Mouse (Mus musculus) heart, embryonic 15.5 days (tissue): ENCODE measurements at regions not wholly inside any gene's neighbourhood (a gene's known extent, or its start where the extent isn't known, plus 50 kb on each side); places are given as distances from the start of the nearest gene placed in this dataset.

Source experiments
- ATAC-seq: fragments of 200-750 bp; cut with Nextera tagmentation; replicated peaks from 2 replicates; pipeline ENCODE4 v1.8.0; 2017; ENCODE audit warnings: low read depth, moderate TSS enrichment; ENCODE audit not compliant: insufficient number of reproducible peaks, insufficient read depth, low FRiP score
- H3K27ac ChIP-seq: fragments of 300-500 bp; sonication (generic); 2 replicates; pipeline ENCODE4 v1.5.1; 2015; ENCODE audit warnings: mild to moderate bottlenecking, inconsistent platforms
- H3K27me3 ChIP-seq: fragments of 300-500 bp; sonication (generic); 2 replicates; pipeline ENCODE4 v1.6.1; 2015; ENCODE audit warnings: inconsistent platforms
- H3K36me3 ChIP-seq: fragments of 300-500 bp; sonication (generic); 2 replicates; pipeline ENCODE4 v1.6.1; 2015; ENCODE audit warnings: mild to moderate bottlenecking, inconsistent platforms
- H3K4me1 ChIP-seq: fragments of 300-500 bp; sonication (generic); replicated peaks from 2 replicates; pipeline ENCODE4 v1.6.1; 2015; ENCODE audit warnings: inconsistent platforms
- H3K4me2 ChIP-seq: fragments of 300-500 bp; sonication (generic); 2 replicates; pipeline ENCODE4 v1.6.1; 2015; ENCODE audit warnings: inconsistent platforms, mild to moderate bottlenecking, moderate library complexity
- H3K4me3 ChIP-seq: fragments of 300-500 bp; sonication (generic); 2 replicates; pipeline ENCODE4 v1.5.1; 2015; ENCODE audit warnings: mild to moderate bottlenecking, inconsistent platforms
- H3K9ac ChIP-seq: fragments of 300-500 bp; sonication (generic); 2 replicates; pipeline ENCODE4 v1.6.1; 2015; ENCODE audit warnings: mild to moderate bottlenecking, inconsistent platforms
- H3K9me3 ChIP-seq: fragments of 300-500 bp; sonication (generic); replicated peaks from 2 replicates; pipeline ENCODE4 v1.6.1; 2016; ENCODE audit warnings: inconsistent platforms
- WGBS: fragments of 180-500 bp; shearing (Covaris S2); methylation state at CpG from one replicate; pipeline ENCODE4 v1.1.7; 2015; ENCODE audit warnings: mixed read lengths; 5-methylcytosine and 5-hydroxymethylcytosine counted together

DNA sequence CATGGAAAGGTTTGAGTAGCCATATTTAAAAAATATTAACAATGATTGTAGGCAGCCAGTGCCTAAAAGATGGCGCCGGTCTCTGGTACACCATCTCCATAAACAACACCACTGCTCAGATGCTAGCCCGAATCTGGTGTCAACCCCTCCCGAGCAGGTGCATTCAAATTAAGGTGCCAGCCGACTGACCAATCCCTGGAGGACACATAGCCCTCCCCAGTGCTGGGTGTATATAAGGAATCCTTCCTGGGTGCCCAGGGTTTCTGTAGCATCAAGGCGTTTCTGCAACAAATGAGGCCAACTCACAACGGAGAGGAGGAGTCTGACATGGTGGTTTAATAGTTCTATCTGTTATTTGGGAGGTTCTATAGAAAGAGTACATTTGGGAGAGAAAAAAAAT is 1219.6 kb downstream of the Gsdmc2 start:
- Histone ChIP-seq H3K9ac (no peak overlapping the region), H3K27ac (no peak overlapping the region)

DNA sequence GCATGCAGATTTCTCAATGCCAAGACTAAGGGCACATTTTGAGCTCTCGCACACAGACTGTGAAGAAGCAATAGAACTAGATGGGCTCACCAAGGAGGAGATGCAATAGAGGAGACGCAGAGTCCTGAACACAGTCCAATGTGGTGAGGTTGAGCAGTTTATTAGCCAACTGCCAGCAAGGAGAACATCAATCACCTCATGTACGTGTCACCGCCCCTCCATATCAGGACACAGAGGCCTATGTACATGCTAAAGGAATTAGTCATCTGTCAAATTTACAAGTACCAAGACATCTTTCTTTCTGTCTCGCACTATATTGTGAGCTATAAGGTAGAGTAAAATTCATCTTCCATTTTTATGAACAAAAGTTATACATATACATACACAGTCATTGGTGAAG is 1228.9 kb downstream of the Gsdmc2 start:
- WGBS = 84% methylated on average over 5 of the region's 5 CpGs
- no peaks in the 10 kb centered on the region for H3K36me3 ChIP-seq
- no peak overlapping the region for H3K4me3 ChIP-seq
- H3K4me1 ChIP-seq = no peaks in the 10 kb centered on the region
- no peaks in the 10 kb centered on the region for H3K27me3 ChIP-seq
- no peak for ATAC-seq
- H3K9me3 ChIP-seq = no peaks in the 10 kb centered on the region
- H3K27ac ChIP-seq = no peak overlapping the region
- no peak overlapping the region for H3K4me2 ChIP-seq
- H3K9ac ChIP-seq = no peak overlapping the region

More for the DNA sequence above, 1219.6 kb downstream of the Gsdmc2 start:
- no peak for ATAC-seq
- H3K4me2 ChIP-seq = no peak overlapping the region
- H3K36me3 ChIP-seq = no peaks in the 10 kb centered on the region
- H3K4me3 ChIP-seq = no peak overlapping the region
- WGBS = 83% methylated on average over 7 of the region's 7 CpGs
- H3K4me1 ChIP-seq = no peaks in the 10 kb centered on the region
- no peaks in the 10 kb centered on the region for H3K9me3 ChIP-seq
- H3K27me3 ChIP-seq = no peaks in the 10 kb centered on the region

DNA sequence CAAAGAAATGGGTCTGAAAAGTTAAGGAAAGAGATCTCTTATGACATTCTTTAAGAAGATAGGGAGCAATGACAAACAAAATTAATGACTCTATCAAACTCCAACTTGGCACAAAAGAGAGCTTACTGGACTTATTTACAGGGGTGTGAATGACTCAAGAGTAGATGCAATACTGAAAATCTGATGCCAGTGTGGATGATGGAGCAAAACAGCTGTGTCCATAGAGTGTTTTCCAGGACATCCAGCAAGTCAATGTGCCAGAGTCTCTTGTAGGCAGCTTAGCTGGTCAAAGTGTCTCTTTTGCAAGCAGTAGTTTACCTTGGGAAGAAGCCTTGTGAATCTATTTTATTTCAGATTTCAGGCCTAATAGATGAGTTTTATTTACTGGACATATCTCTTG is 1248.2 kb downstream of the Gsdmc2 start:
- Histone ChIP-seq H3K4me2 (no peak overlapping the region), H3K27me3 (no peaks in the 10 kb centered on the region), H3K9me3 (no peaks in the 10 kb centered on the region), H3K36me3 (no peaks in the 10 kb centered on the region), H3K27ac (no peak overlapping the region), H3K4me1 (0 out of 2 replicates have a peak, but pooled peaks cover 2% of the 10 kb centered on the region), H3K4me3 (no peak overlapping the region), H3K9ac (no peak overlapping the region)
- no peak for ATAC-seq

DNA sequence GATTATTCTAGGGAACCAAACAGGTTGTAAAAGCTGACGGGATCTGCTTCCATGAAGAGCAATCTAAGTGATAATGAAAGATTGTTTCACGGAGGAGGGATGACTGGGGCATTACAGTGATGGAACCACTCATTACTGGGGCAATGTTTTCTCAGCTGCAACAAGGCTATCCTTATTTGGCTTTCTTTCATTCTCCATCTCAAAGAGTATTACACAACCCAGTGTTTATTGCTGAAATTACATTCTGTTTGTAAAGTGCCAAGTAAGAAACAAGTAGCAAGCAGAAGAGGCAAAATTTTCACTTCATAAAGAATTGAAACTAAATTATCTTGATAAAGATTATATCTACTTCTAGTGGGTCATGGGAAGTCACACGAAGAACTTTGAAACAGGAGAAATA is 1256.4 kb downstream of the Gsdmc2 start:
- Histone ChIP-seq H3K4me3 (no peak overlapping the region), H3K4me2 (no peak overlapping the region), H3K4me1 (0 out of 2 replicates have a peak, but pooled peaks cover 2% of the 10 kb centered on the region), H3K9ac (no peak overlapping the region), H3K27me3 (no peaks in the 10 kb centered on the region), H3K27ac (no peak overlapping the region), H3K36me3 (no peaks in the 10 kb centered on the region), H3K9me3 (no peaks in the 10 kb centered on the region)
- ATAC-seq = no peak
- 67% methylated on average over 3 of the region's 3 CpGs for WGBS

DNA sequence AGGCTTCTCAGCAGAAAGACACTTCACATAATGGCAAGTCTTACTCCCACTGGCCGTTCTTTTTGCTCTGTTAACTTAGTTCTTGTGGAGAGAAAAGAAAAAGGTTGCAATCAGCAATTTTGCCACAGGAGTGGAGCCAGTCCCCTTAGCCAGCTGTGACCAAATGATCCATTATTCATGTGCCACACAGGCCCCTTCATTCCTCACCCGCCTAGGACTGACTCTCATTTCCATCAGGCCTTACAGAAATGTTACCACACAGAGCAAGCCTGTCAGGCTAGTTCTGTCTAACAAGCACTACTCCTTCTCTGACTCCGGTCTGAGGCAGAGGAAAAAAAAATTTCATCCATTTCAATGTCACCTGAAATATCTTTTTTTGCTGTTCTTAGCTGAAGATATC is 1266.2 kb downstream of the Gsdmc2 start:
- no peak overlapping the region for H3K27ac ChIP-seq
- H3K27me3 ChIP-seq = no peaks in the 10 kb centered on the region
- no peak for ATAC-seq
- H3K4me3 ChIP-seq = no peak overlapping the region
- no peaks in the 10 kb centered on the region for H3K4me1 ChIP-seq
- no peak overlapping the region for H3K9ac ChIP-seq
- no peaks in the 10 kb centered on the region for H3K36me3 ChIP-seq
- no peak overlapping the region for H3K4me2 ChIP-seq
- no peaks in the 10 kb centered on the region for H3K9me3 ChIP-seq
- WGBS = 74% methylated on average over 3 of the region's 3 CpGs

DNA sequence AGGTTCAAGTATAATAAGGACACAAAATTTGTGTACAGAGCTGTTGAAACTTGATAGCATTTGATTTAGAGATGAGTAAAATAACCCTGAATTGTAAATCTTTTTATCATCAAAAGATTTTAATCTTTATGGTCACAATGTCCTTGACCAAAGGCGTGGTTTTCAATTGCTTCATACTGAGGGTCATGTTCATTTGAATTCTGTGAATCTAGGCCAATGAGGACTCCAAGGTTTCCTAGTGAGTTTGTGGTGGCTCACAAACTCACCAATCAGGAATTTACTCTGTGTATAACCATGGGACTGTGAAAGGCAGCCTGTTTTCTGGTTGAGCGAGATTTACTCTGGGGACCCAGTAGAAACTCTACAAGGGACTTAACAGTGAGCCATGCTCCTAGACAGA is 1269.2 kb downstream of the Gsdmc2 start:
- ATAC-seq = no peak
- Histone ChIP-seq H3K36me3 (no peaks in the 10 kb centered on the region), H3K27ac (no peak overlapping the region), H3K27me3 (0 out of 2 replicates have a peak, but pooled peaks cover under 1% of the 10 kb centered on the region), H3K4me1 (peaks cover 4% of the 10 kb centered on the region; the same call in 1 of the 2 replicates), H3K9ac (no peak overlapping the region), H3K9me3 (no peaks in the 10 kb centered on the region), H3K4me2 (no peak overlapping the region), H3K4me3 (no peak overlapping the region)
- 83% methylated on average over 2 of the region's 2 CpGs for WGBS

DNA sequence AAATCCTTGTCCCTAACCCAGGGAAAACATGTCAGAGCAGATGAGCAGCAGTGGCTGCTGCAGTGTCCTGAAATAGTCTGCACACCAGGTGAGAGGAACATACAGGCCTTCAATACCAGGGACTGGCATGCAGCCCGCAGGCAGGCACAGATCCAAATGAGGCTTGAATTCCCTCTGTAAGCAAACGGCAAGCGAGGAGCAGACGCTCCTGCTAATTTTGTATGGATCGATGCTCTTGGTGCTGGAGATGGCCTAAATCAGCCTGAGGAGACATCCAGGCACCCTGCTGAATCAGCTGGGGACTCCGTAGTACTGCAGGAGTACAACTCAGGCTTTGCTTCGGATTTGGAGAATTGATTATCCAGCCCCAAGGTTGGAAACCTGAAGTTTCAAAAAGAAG is 1273.2 kb downstream of the Gsdmc2 start:
- ATAC-seq = no peak
- H3K9ac ChIP-seq = no peak overlapping the region
- H3K27ac ChIP-seq = no peak overlapping the region
- H3K36me3 ChIP-seq = no peaks in the 10 kb centered on the region
- peaks cover 4% of the 10 kb centered on the region; the same call in 1 of the 2 replicates for H3K4me1 ChIP-seq
- H3K4me3 ChIP-seq = no peak overlapping the region
- 0 out of 2 replicates have a peak, but pooled peaks cover 2% of the 10 kb centered on the region for H3K27me3 ChIP-seq
- H3K9me3 ChIP-seq = no peaks in the 10 kb centered on the region
- H3K4me2 ChIP-seq = no peak overlapping the region
- 57% methylated on average over 7 of the region's 7 CpGs for WGBS

DNA sequence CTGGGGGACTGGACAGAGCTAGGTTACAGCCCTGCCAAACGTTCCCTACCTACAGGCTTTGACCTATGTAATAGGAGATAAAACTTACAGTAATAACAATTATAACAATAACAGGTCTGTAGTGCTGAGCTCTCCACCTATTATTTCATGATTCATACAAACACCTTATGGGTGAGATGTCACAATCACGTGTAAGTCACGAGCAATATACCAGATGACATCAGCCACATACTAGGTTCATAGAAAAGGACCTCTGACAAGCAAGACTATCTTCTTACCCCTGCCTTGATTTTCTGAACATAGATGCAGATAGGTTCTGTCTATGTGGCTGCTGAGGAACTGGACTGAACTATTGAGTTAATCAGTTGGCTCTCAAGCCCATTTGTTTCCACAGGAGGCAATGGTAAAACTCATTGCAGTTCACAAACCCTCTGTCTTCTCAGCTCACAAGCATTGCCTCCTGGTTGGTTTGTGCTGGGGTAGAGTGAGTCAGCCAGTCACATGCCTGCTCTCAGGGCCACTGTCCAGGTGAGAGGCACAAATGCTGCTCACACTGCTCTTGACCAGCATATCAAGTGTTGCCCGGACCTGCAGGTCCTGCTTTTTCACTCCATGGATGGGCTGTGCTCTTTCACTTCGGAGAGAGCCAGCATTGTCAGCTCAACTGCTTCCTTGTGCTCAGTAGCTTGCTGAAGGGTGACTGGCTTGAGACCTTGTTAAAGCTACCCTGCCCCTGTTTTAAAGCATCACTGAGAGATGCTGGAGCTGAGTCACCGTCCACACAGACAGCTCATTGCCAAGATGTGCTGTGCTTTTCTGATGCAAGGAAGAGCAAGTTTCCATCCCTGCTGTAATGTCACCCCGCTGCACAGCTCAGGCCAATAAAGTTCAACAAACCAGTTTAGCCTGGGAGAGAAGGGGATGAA is 1275.9 kb downstream of the Gsdmc2 start:
- H3K9ac ChIP-seq = no peak overlapping the region
- H3K27me3 ChIP-seq = 0 out of 2 replicates have a peak, but pooled peaks cover 2% of the 10 kb centered on the region
- no peak overlapping the region for H3K4me2 ChIP-seq
- no peak for ATAC-seq
- no peaks in the 10 kb centered on the region for H3K9me3 ChIP-seq
- no peaks in the 10 kb centered on the region for H3K36me3 ChIP-seq
- H3K4me3 ChIP-seq = no peak overlapping the region
- WGBS = 66% methylated on average over 7 of the region's 7 CpGs
- no peak overlapping the region for H3K27ac ChIP-seq
- H3K4me1 ChIP-seq = peaks cover 9% of the 10 kb centered on the region

DNA sequence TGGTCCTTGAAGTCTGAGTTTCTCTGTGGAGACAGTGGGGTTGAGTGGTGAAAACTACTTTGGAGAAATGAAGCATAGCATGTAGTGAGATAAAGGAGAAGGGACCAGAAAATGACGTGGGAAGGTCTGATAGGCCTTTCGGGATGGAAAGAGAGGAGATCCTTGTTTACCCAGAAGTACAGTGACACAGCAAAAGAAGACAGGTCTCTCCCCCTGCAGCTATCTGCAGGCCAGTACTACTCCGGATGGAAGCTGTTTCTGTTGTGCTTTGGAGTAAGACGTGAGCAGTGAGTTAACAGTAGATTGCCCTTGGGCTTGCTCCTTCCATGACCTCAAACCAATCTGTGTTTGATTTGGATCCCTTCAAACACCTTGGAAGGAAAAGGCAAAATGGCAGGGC is 1277.5 kb downstream of the Gsdmc2 start:
- Histone ChIP-seq H3K36me3 (no peaks in the 10 kb centered on the region), H3K4me2 (no peak overlapping the region)

DNA sequence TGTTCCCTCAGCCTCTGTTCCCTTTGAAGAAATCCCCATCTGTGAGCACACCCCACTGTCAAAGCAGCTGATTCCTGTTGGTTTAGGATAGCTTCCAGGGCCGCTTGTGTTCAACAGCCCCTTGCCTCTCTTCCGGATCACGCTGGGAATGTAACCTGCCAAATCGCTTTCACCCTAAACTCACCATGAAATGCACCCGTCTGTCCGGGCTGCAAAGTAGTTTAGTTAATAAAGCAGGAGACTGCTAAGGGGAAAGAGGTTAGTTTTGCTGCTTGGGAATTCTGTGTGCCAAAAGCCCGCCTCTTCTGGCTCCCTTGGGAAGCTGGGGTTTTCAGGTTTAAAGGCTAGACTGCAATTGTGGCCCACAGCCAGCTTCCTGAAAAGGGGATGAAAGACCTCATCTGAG is 1278.9 kb downstream of the Gsdmc2 start:
- Histone ChIP-seq H3K36me3 (no peaks in the 10 kb centered on the region), H3K27ac (no peak overlapping the region), H3K4me3 (peak overlapping the region; percentile 22), H3K27me3 (0 out of 2 replicates have a peak, but pooled peaks cover 2% of the 10 kb centered on the region), H3K9me3 (no peaks in the 10 kb centered on the region), H3K4me1 (peaks cover 5% of the 10 kb centered on the region; the same call in 1 of the 2 replicates), H3K9ac (no peak overlapping the region), H3K4me2 (peak overlapping the region; percentile 52)
- 20% methylated on average over 7 of the region's 7 CpGs for WGBS
- ATAC-seq = no peak

More for the DNA sequence above, 1277.5 kb downstream of the Gsdmc2 start:
- 53% methylated on average over 4 of the region's 4 CpGs for WGBS
- Histone ChIP-seq H3K27me3 (0 out of 2 replicates have a peak, but pooled peaks cover 2% of the 10 kb centered on the region), H3K4me3 (no peak overlapping the region), H3K4me1 (peaks cover 9% of the 10 kb centered on the region), H3K27ac (no peak overlapping the region), H3K9me3 (no peaks in the 10 kb centered on the region), H3K9ac (no peak overlapping the region)
- no peak for ATAC-seq

DNA sequence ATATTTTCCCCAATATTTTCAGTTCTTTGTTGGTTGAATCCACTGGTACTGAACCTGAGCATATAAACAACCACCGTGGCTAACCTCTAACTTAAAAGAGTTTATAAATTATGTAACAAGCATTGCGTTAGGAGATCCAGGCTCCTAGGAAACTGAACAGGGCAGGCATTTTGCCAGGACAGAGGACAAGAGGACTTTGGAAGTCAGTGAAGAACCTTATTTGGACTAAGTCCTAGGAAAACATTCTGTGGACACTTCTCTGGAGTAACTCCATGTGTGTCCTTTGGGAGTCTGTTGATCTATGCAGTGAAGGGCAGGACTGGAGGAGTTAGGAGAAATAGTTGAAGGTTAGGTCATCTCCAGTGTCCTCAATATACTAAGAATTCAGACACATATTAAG is 1311.7 kb downstream of the Gsdmc2 start:
- H3K36me3 ChIP-seq = no peaks in the 10 kb centered on the region
- no peaks in the 10 kb centered on the region for H3K27me3 ChIP-seq
- H3K4me1 ChIP-seq = no peaks in the 10 kb centered on the region
- WGBS = 76% methylated on average over 2 of the region's 2 CpGs
- H3K9ac ChIP-seq = no peak overlapping the region
- no peak overlapping the region for H3K4me2 ChIP-seq
- ATAC-seq = no peak
- H3K27ac ChIP-seq = no peak overlapping the region
- no peaks in the 10 kb centered on the region for H3K9me3 ChIP-seq
- H3K4me3 ChIP-seq = no peak overlapping the region

DNA sequence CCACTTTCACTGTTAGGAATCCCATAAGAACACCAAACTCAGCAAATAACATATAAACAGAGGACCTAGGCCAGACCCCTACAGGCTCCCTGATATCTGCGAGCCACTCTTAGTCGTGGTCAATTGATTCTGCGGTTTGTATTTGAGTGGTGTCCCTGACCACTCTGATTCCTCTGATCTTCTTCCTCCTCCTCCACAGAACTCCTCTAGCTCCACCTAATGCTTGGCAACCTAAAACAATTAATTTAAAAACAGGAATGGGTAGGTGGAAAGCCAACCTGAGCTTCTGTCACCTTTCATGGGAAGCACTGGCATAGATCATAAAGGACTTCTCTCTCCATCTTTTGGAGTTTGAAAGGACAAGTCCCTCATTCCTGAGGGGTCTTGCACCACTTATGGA is 1316.0 kb downstream of the Gsdmc2 start:
- H3K27me3 ChIP-seq = no peaks in the 10 kb centered on the region
- no peak overlapping the region for H3K27ac ChIP-seq
- H3K4me3 ChIP-seq = no peak overlapping the region
- H3K4me2 ChIP-seq = no peak overlapping the region
- H3K36me3 ChIP-seq = no peaks in the 10 kb centered on the region
- H3K9me3 ChIP-seq = no peaks in the 10 kb centered on the region
- 67% methylated on average over 3 of the region's 3 CpGs for WGBS
- no peak overlapping the region for H3K9ac ChIP-seq
- no peak for ATAC-seq
- no peaks in the 10 kb centered on the region; the same call in 1 of the 2 replicates for H3K4me1 ChIP-seq
